Mouse (Mus musculus) 3134 (cell line): Measurements from ENCODE around the gene Dact3.
A peak's percentile ranks its signal among the peaks of the same experiment; 100 is the strongest.

Experiments used
- DNase-seq: peaks from one replicate; pipeline ENCODE4 v3.0.0-alpha.2; 2011; ENCODE audit warnings: low spot score; ENCODE audit not compliant: insufficient read length; ENCODE audit errors: extremely low read depth

The Dact3 gene

GRCm38 (mm10) chr7:16875310-16875325, at the start of gene Dact3:
TSS of gene Dact3 (plus strand) at chr7:16875317.
- no peak for DNase-seq

GRCm38 (mm10) chr7:16825785-16826184, 49.3 kb upstream of the Dact3 start:
- no peak for DNase-seq

GRCm38 (mm10) chr7:16826571-16826970, 48.5 kb upstream of the Dact3 start:
- no peak for DNase-seq

- DNase-seq, result no peak
Measured at GRCm38 (mm10) chr7:16827274-16827673, 47.8 kb upstream of the Dact3 start.

GRCm38 (mm10) chr7:16830449-16830848, 44.7 kb upstream of the Dact3 start:
- DNase-seq, result no peak

GRCm38 (mm10) chr7:16837916-16838803, 37.0 kb upstream of the Dact3 start:
- no peak for DNase-seq

- DNase-seq, result no peak
Measured at GRCm38 (mm10) chr7:16838804-16839426, 36.2 kb upstream of the Dact3 start.

GRCm38 (mm10) chr7:16839427-16840108, 35.5 kb upstream of the Dact3 start:
- no peak for DNase-seq

GRCm38 (mm10) chr7:16840109-16840491, 35.0 kb upstream of the Dact3 start:
- DNase-seq, result no peak

GRCm38 (mm10) chr7:16841078-16841477, 34.0 kb upstream of the Dact3 start:
- DNase-seq, result no peak

GRCm38 (mm10) chr7:16841561-16842560, 33.3 kb upstream of the Dact3 start:
- DNase-seq, result no peak

GRCm38 (mm10) chr7:16842645-16843063, 32.5 kb upstream of the Dact3 start, which contains the start of gene Prkd2:
TSS of gene Prkd2 (plus strand) at chr7:16842902.
- DNase-seq, result peak; percentile 76

GRCm38 (mm10) chr7:16843441-16844171, 31.5 kb upstream of the Dact3 start:
- peak; percentile 35 for DNase-seq

GRCm38 (mm10) chr7:16844696-16845071, 30.4 kb upstream of the Dact3 start:
- DNase-seq, result no peak

- no peak for DNase-seq
Measured at GRCm38 (mm10) chr7:16845072-16845819, 29.9 kb upstream of the Dact3 start.

GRCm38 (mm10) chr7:16845820-16846167, 29.3 kb upstream of the Dact3 start:
- no peak for DNase-seq

GRCm38 (mm10) chr7:16846775-16847174, 28.3 kb upstream of the Dact3 start:
- DNase-seq, result no peak

- no peak for DNase-seq
Measured at GRCm38 (mm10) chr7:16847507-16847906, 27.6 kb upstream of the Dact3 start.

- DNase-seq, result no peak
Measured at GRCm38 (mm10) chr7:16848579-16848978, 26.5 kb upstream of the Dact3 start.

GRCm38 (mm10) chr7:16851636-16852035, 23.5 kb upstream of the Dact3 start:
- DNase-seq, result no peak
